Mouse (Mus musculus) adipocyte (in vitro differentiated cells): ENCODE results near the gene Tnfaip8l1.

Experiments
- DNase-seq: peaks from one replicate; pipeline ENCODE4 v3.0.0-alpha.2; 2016; ENCODE audit warnings: low spot score

The Tnfaip8l1 gene

DNA sequence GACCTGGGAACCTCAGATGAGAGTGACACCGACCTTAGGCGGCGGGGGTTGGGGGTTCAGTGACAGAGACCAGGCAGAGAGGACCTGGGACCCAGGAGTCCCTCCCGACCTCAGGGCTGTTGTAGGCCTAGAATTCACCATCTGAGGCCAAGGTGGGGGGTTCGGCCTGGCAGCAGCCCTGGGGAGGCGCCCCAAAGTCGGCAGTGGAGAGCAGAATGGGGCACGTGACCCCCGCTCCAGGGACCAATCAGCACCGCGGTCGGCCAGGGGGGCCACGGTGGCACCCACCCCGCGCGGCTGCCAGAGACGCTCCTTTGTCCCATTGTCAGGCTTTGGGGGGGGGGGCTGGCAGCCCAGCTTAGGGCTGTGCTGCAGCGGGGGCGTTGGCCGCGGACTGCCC is 22.9 kb upstream of the Tnfaip8l1 start:
- no peak for DNase-seq

DNA sequence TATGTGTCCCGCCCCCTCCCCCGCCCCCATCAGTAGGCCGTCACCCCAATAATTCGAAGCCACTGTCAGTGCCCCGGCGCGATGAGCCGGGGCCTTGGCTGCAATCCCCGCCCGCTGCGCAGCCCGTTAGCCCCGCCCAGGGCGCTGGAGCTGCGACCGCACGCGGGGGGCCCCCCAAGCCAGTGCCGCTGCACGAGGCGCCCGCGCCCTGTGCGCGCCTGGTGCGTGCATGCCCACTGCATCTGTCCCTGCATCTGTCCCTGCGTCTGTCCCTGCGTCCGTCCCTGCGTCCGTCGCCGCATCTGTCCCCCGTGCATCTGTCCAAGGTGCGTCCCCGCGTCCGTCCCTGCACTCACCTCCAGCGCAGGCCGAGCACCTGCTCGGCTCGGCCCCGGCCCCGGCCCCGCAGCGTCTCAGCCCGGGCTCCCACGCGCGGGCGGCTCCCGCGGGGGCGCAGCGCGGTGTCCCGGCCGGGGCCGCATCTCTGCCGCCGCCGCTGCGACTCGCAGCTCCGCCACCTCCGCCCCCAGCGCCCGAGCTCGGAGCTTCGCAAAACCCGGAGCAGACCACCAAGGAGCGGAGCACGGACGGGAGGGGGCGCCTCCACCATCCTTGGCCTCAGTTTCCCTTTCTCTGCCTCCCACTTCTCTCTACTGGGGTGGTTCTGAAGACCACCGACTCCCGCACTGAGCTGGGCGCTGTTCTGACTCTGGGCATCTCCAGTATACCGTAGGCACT is 22.2 kb upstream of the Tnfaip8l1 start, which contains the start of gene Sema6b:
Gene Sema6b, minus strand, starts transcription at position 486 of the 738 bp plus-strand sequence.
- no peak for DNase-seq

DNA sequence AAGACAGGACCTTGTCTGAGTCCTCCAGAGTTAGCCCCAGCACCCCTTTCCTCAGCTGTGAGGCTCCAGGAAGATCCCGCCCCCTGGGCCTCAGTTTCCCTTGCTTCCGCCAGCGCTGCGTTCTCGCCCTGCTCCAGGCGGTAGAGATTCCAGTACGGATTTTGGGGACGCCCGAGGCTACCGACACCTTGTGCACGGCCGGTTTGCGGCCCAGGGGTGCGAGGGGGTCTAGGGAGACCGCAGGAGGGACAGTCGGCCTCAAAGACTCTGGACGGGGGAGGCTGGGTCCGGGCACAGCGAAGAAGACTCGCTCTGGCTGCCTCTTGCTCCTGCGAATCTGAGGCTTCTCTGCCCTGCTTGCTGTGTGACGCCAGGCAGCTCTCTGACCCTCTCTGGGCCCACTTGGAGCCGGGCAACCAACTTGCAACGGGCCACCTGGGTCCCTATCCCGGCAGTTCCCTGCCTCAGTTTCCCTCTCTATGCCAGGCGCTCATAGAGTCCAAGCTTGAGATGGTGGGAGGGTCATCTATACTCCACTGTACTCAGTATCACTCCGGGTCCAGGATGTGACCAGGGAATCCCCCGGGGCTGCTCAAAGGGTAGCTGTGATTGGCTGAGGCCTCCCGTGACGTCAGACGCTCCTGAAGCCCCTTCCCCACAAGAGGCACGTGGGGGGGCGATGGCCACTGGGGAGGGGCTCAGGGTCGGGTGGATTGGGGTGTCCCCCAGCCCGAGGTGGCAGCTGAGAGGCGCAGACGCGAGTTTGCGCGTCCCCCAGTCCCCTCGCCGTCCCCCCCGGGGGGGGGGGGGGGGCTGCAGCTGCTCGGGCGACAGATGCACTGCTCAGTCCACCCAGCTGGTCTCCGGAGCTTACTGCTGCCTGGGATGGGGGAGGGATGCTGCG is 20.3 kb upstream of the Tnfaip8l1 start:
- no peak for DNase-seq

DNA sequence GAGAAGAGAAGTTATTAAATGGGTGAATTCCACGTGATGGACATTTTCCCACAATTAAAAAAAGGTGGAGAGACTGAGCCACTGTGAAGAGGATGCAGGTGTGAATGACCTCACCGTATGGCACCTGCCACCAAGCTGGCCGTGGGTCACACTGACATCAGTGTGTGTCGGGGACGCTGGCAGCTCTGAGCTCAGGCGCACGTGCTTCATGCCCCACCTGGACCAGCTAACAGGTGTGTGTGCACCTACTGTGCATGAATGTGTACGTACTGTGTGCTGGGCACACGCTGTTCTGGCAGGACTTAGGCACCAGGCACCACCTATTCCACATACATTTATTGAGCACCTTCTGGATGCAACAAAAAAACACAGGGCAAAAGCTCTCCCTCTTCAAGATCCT is 17.7 kb upstream of the Tnfaip8l1 start:
- no peak for DNase-seq

DNA sequence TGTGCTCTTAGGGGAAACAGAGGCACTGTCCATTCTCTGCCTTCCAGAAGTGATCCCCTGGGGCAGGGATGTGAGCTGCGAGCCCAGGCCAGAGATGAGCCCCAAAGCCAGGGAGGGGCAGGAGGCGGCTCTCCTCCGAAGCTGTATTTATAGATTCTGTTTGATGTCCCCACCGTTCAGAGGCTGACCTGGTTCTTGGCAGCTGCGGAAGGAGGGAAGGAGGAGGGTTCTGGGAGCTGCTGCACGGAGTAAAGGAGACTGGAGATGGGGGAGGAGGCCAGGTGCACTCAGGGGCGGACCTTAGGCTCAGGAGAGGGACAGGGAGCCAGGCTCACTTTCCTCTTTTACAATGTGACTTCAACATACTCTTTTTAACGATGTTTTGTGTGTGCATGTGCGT is 16.1 kb upstream of the Tnfaip8l1 start:
- DNase-seq: no peak

DNA sequence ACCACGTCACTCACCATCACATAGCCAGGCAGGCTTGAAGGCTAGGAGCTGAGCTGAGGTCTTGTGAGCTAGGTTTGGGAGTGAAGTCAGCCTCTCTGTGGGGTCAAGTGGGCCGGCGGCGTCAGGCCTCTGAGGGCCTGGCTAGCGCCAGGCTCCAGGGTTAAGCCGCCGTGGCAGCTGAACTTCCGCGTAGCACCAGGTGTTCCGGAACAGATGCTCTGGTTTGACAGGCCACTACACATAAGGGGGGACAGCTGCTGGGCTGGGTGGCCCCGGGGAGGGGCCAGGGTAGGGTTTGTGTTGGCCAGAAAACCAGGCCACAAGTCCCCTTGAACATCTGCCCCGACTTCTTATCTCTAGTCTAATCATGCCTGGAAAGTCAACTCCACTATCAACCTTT is 14.9 kb upstream of the Tnfaip8l1 start:
- no peak for DNase-seq

DNA sequence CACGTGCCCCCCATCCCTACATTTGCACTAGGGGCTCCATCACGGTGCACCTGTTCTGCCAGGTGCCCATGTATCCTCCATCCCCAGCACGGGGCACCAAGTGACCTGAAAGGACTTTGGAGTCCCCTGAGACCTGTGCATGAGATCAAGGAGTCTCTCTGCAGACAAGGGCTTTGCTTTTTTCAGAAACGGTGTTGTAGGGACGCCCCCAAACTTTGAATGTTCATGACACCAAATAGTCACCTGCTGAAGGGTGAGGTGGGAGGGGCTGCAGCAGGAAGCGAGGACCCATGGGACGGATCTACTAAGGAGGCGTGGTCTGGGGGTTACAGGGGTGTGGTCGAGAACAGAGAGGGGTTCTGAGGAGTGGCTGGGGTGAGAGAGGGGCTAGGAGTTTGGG is 14.0 kb upstream of the Tnfaip8l1 start:
- DNase-seq: no peak

DNA sequence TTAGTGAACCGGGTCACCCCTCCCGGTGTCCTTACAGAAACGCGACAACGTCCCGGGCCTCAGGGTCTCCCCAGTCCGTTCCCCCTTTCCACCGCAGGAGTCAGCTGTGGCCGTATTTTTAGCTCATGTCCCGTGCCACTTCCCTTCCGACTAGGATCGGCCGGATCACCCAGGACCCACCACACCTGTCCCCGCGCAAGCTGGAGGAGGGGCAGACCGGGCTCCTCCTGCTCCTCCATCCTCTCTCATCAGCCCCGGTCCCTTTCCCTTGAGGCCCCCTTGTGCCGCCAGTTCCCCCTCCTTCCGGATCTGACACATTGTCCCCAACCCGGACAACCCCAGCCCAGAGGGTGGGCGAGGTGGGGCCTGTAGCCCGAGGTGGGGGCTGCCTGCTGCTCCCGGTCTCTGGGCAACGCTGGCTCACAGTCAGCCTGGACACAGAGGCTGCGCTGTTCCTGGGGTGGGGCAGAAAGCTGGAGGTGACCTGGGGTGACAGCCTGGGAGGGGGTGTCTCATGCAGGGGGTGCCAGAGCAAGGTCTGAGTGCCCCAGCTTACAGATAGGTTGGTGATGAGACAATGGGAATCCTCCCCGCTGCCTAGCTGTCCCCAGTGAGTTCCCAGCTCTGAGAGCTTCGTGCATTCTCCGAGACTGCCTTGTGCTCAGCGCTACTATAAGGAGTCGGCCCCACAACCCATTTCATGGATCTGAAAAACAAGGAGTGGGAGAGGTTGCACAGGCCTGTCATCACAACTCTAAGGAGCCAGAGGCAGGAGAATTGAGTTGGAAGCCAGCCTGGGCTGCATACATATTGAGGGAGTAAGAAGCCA is 13.3 kb upstream of the Tnfaip8l1 start:
- DNase-seq: no peak

DNA sequence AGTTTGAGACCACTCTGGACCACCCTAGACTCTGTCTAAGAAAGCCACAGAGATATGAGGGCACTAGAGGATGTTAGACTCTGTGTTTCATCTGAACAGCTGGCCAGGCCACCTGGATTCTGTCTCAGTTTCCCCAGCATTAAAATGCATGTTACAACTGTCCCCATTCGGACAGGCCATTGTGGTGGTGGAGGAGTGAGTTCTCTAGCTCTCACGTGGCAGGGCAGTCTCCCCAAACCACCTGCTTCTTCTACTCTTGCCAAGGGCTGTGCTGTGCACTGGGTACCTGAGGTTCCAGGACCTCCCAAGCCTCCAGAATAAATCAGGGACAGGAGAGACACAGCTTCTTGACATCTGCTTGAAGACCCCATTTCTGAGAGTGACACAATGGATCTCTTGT is 12.4 kb upstream of the Tnfaip8l1 start:
- DNase-seq: no peak

DNA sequence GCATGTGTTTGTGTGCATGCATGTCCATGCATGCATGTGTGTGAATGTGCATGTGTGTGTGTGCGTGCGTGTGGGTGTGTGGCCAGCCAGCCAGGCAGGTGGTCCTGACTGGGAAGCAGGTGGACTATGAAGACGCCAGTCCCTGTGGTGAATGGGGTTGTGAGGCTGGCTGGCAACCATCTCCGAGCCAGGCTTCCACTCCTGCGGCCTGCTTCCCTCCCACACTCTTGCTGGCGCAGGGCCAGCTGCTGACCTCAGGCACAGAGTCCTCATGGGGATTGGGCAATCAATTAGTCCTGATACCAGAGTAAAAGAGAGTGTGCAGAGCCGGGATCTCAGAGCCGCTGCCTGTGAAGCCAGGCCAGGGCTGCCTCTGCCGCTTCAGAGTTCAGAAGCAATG is 8.6 kb upstream of the Tnfaip8l1 start:
- DNase-seq: peak; percentile 92

DNA sequence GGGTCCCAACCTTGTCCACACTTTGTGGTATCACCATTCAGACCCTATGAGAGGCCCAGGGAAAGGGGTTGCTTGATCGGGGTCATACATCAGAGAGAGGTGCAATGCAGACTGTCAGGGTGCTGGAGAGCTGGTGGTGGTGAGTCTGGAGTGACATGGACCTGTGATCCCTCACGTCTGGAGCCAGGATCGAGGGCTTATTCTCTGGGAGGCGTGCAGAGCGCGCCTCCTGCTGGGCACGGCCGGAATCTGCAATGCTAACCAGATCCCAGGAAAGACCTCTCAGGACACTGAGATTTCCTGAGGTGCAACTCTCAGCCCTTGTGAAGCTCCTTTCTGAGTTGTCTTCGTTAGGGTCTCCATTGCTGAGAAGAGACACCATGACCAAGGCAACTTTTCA is 2.5 kb upstream of the Tnfaip8l1 start:
- DNase-seq: peak; percentile 71

DNA sequence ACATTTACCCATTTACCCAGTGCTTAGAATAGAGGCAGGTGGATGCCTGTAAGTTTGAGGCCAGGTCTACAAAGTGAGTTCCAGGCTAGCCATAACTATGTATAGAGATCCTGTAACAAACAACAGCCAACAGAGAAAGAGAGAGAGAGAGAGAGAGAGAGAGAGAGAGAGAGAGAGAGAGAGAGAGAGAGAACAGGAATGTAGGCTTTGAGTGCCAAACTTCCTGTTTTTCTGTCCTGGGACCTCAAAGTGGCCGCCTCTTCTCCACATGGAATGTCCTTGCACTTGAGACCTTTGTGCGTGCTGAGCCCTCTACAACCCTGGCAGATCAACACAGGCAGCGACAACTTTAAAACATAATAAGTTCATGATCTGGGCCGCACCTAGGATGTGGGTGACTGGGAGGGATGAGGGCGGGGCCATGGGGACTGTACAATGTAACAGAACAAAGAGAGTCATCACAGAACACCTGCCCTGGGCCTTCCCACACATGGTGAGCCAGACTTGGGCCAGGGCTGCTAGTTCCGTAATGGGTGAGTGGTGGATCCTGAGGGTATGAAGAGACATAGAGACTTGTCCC is 1.3 kb downstream of the Tnfaip8l1 start:
- no peak for DNase-seq

DNA sequence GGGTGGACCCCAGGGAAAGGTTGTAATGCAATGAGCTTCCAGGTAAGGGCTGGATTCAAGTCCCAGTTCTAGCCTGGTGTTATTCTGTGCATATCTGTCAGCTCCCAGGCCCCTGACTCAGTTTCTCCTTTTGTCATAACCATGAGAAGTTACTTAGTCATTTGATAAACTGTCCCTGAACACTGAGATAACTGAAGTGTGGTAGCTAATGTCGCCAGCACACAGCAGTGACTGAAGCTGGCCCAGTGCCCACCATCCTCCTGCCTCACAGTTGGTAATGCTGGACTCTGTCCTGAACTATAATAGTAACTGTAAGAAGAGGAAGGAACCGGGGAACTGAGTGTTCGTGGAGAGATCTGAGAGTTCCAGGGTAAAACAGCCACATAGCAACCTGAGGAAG is 2.2 kb downstream of the Tnfaip8l1 start:
- no peak for DNase-seq

DNA sequence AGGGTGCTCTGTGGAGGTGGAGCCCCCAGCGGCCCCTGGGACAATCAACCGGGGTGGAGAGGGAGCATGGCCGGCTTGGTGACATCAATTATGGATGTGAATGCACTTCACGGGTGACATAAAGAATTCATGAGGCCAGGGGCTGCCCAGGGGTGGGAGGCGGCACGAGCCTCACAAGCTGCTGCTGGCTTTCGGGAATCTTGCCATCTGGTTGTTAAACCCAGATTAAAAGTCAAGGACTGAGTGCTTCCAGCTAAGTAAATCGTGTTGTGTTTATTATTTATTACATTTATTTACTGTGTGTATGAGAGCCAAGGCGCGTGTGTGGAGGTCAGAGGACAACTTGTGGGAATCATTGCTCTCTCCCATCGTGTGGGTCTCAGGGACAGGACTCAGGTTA is 3.4 kb downstream of the Tnfaip8l1 start:
- DNase-seq: no peak

DNA sequence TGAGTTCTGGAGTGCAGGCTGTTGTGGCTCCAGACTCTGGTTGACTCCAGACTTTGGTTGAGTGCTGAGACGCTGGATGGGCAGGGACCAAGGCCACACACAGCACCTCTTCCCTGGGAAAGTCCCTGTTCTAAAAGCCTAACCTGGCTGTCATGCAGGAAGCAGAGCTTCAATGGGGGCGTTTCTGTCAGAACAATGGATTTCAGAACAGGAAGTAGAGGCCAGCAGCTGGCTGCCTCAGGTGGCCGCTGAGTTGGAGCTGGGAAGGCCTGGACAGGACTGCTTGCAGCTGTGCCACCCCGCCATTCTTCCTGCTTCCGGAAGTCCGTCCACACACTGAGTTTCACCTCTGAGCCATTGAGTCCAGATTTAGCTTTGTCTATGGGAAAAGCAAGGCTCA is 7.6 kb downstream of the Tnfaip8l1 start:
- DNase-seq: no peak

DNA sequence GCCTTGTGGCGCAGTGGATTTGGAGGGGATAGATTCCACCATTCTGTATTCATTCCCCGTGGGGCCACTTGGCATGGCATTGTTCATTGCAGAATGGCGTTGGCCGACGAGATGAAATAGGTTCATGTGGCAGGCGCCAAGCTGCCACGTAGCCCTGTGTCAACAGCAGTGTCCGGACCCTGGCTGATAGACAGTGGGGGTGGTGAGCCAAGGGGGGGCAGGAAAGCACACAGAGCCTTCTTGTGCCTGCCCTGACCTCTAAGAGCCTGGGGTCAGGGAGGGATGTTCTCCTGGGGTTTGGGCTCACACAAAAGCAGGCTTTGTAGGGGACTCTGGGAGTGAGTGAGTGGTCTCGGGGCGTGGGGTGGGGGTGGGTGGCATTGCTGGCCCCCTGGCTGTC is 8.4 kb downstream of the Tnfaip8l1 start:
- no peak for DNase-seq

DNA sequence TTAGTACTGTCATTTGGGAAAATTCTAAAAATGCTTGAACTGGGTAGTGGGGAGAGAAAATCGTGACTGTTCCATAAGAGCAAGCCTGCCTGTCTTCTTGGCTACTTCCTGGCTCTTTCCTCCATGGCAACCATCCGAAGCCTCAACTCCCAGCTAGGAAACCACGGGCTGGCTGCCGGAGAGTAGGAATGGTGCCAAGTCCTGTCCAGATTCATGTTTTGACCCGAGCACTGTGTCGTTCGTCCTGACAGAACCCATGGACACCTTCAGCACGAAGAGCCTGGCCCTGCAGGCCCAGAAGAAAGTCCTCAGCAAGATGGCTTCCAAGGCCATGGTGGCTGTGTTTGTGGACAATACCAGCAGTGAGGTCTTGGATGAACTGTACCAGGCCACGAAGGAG is 9.2 kb downstream of the Tnfaip8l1 start:
- no peak for DNase-seq

DNA sequence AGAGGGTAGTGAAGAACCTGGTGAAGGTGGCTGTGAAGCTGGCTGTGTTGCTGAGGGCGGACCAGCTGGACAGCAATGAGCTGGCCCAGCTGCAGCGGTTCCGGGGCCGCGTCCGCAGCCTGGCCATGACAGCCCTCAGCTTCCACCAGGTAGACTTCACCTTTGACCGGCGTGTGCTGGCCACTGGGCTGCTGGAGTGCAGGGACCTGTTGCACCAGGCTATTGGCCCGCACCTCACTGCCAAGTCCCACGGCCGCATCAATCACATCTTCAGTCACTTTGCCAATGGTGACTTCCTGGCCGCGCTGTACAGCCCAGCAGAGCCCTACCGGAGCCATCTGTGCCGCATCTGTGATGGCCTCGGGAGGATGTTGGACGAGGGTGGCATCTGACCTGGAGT is 9.6 kb downstream of the Tnfaip8l1 start:
- no peak for DNase-seq

DNA sequence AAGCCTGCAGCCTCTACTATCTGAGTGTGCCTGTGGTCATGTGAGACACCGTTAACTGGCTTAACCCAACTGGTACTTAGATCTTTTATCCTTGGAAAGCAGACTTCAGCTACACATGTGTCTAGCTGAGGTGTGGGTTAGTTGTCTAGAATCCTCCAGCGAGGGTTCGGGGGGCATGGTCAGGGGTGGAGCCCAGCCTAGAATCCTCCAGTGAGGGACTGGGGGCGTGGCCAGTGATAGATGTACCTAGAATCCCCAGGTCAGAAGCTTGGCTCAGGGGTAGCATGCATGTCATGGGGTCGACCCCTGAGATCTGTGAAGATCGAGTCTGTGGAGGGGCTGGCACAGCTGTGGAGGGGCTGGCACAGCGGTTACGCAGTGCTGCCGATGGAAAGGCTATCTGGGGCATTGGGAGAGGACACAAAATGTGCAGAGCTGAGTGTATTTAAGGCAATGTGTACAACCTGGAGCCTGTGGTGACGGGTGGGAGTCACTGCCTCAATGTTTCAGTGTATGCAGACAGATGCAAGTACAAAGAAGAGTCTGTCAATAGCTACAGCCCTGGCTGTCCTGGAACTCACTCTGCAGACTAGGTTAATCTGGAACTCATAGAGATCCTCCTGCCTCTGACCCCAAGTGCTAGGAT is 11.2 kb downstream of the Tnfaip8l1 start:
- DNase-seq: no peak

DNA sequence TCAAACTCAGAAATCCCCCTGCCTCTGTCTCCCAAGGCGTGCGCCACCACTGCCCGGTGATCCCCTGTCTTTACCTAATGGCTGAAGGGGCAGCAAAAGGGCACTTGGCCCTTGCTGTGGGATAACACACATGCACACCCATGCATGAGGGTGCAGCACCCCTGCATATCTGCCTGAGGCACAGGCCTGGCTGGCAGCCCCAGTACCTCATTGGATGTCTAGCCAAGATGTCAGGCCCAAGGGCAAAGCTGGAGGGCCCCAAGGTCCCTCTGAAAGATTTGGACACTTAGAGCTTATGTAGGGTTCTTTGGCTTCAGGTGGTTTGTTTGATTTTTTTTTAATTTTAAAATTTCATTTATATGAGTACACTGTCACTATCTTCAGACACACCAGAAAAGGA is 13.1 kb downstream of the Tnfaip8l1 start:
- DNase-seq: no peak

DNA sequence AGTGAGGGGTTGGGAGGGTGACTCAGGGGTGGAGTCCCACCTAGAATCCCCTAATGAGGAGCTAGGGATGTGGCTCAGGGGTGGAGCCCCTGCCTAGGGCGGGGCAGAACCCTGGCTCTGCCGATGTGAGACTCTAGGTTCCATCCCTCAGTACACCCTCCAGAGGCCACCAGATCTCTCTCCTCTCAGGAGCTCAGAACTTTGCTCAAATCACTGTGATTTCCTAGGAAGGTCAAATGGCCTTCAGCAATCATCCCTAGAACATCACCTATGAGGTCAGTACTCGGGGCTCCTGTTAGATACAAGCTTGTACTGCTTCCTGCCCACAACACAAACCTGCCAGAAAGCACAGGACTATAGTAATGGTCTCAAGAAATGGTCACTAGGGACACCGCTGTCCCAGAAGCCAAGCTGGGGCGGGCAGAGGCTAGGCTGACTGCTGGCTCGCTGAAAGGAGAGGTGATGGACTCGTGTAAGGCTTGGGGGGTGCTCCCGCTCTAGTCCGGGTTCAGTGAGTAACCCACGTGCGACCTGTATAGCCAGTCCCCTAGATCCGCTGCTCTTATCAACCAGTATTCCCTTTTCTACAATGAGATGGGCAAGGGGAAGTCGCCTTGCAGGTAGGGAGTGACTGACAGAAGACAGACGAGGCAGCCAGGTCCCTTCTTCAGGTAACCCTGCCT is 20.8 kb downstream of the Tnfaip8l1 start:
- DNase-seq: no peak
